Mouse (Mus musculus): ENCODE measurements around the gene Nmt1. TPM values are rescaled to one million over a fixed set of nuclear protein-coding genes. Genes with fewer than 3 reads are reported as not detected.
A peak's percentile ranks its signal among the peaks of the same experiment; 100 is the strongest.

The Nmt1 gene
- polyA plus RNA-seq, 1 experiment from 2014 or later: 37.2 TPM

- Histone ChIP-seq H3K27ac (ENCODE audit: low read length) (peak overlapping the region; percentile 28; the same call in 1 of the 2 replicates), H3K9me3 (ENCODE audit: control insufficient read depth, low read length) (no peaks in the 10 kb centered on the region), H3K4me1 (replicated peaks; ENCODE audit: control insufficient read depth, insufficient read depth, low read length) (peaks cover 11% of the 10 kb centered on the region), H3K4me2 (ENCODE audit: low read length) (no peak overlapping the region), H3K36me3 (ENCODE audit: control insufficient read depth, insufficient read depth) (peaks cover 6% of the 10 kb centered on the region; the same call in 1 of the 2 replicates), H3K4me3 (replicated peaks; ENCODE audit: low read length) (no peak overlapping the region), H3K27me3 (replicated peaks; ENCODE audit: control insufficient read depth, insufficient read depth, low read length) (no peaks in the 10 kb centered on the region), H3K9ac (replicated peaks; ENCODE audit: low read depth, low read length) (no peak overlapping the region)
- WGBS: 39% methylated on average over 5 of the region's 5 CpGs
- peak; percentile 70 for ATAC-seq
Measured at GRCm38 (mm10) chr11:103003210-103003609, 24.8 kb upstream of the Nmt1 start.

DNA sequence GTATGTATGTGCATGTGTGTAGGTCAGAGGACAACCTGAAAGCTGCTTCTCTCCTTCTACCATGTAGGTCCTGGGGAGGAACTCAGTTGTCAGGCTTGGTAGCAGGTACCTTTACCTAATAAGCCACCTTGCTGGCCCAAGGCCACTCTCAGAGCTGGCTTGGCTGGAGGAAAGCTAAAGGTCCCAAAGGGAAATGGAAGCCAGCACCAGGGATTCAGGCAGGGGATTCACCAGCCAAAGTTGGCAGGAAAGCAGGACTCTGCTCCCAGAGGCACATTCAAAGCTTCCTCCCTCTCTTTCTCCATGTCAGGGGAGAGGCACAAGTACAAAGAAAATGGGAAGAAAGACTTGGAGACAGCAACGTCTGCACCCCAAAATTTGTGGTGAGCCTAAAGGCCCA lies 23.1 kb upstream of the Nmt1 start:
- WGBS: 87% methylated on average over 1 of the region's 1 CpGs
- Histone ChIP-seq H3K4me3 (replicated peaks; ENCODE audit: low read length) (no peak overlapping the region), H3K4me1 (replicated peaks; ENCODE audit: control insufficient read depth, insufficient read depth, low read length) (peaks cover 17% of the 10 kb centered on the region), H3K9me3 (ENCODE audit: control insufficient read depth, low read length) (no peaks in the 10 kb centered on the region), H3K4me2 (ENCODE audit: low read length) (no peak overlapping the region), H3K27me3 (replicated peaks; ENCODE audit: control insufficient read depth, insufficient read depth, low read length) (no peaks in the 10 kb centered on the region), H3K36me3 (ENCODE audit: control insufficient read depth, insufficient read depth) (no peaks in the 10 kb centered on the region), H3K9ac (replicated peaks; ENCODE audit: low read depth, low read length) (no peak overlapping the region), H3K27ac (ENCODE audit: low read length) (no peak overlapping the region)
- no peak for ATAC-seq

- Histone ChIP-seq H3K9me3 (ENCODE audit: control insufficient read depth, low read length) (no peaks in the 10 kb centered on the region), H3K27me3 (replicated peaks; ENCODE audit: control insufficient read depth, insufficient read depth, low read length) (no peaks in the 10 kb centered on the region), H3K4me3 (replicated peaks; ENCODE audit: low read length) (no peak overlapping the region), H3K9ac (replicated peaks; ENCODE audit: low read depth, low read length) (no peak overlapping the region), H3K4me2 (ENCODE audit: low read length) (no peak overlapping the region), H3K36me3 (ENCODE audit: control insufficient read depth, insufficient read depth) (no peaks in the 10 kb centered on the region), H3K4me1 (replicated peaks; ENCODE audit: control insufficient read depth, insufficient read depth, low read length) (peaks cover 17% of the 10 kb centered on the region), H3K27ac (ENCODE audit: low read length) (no peak overlapping the region)
- 85% methylated on average over 11 of the region's 11 CpGs for WGBS
- ATAC-seq: no peak
Measured at GRCm38 (mm10) chr11:103005254-103005981, 22.6 kb upstream of the Nmt1 start.

DNA sequence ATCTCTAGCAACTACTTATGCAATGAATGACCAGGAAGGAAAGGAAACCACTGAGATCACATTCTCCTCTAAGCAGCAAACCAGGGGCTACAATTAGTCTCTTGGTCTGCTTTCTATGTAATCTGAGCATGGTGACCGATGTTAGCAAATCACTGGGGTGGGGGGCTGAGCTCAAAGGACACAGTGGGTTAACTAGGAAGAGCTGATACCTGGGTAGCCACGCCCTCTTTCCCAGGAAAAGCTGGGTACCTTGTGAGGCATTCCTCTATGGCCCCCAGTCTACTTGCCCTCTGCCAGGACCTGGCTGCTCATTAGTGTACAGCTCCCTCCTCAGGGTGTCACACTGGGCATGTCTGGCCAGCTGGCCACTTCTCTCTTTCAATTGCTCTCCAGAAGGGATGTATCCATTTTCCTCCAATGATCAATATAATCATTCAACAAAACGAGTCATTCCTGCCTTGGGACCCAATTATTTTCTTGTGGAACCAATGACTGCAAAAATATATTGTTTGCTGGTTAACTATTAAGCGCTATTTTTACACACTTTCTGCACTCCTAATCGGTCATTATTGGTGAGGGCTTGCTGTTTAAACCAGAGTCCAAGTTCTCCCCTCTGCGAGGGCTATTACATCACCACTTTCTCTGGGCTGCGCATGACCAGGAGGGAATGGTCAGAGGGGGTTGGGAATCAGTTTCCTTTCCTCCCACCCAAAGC lies 21.5 kb upstream of the Nmt1 start:
- H3K4me2 ChIP-seq (ENCODE audit: low read length): no peak overlapping the region
- no peaks in the 10 kb centered on the region for H3K9me3 ChIP-seq (ENCODE audit: control insufficient read depth, low read length)
- WGBS: 94% methylated on average over 7 of the region's 7 CpGs
- H3K36me3 ChIP-seq (ENCODE audit: control insufficient read depth, insufficient read depth): no peaks in the 10 kb centered on the region
- ATAC-seq: no peak
- no peaks in the 10 kb centered on the region for H3K27me3 ChIP-seq (replicated peaks; ENCODE audit: control insufficient read depth, insufficient read depth, low read length)
- H3K27ac ChIP-seq (ENCODE audit: low read length): no peak overlapping the region
- no peak overlapping the region for H3K4me3 ChIP-seq (replicated peaks; ENCODE audit: low read length)
- H3K9ac ChIP-seq (replicated peaks; ENCODE audit: low read depth, low read length): no peak overlapping the region
- peaks cover 17% of the 10 kb centered on the region for H3K4me1 ChIP-seq (replicated peaks; ENCODE audit: control insufficient read depth, insufficient read depth, low read length)

- H3K9me3 ChIP-seq (ENCODE audit: control insufficient read depth, low read length): no peaks in the 10 kb centered on the region
- H3K27me3 ChIP-seq (replicated peaks; ENCODE audit: control insufficient read depth, insufficient read depth, low read length): no peaks in the 10 kb centered on the region
- H3K36me3 ChIP-seq (ENCODE audit: control insufficient read depth, insufficient read depth): no peaks in the 10 kb centered on the region
- no peak overlapping the region for H3K4me3 ChIP-seq (replicated peaks; ENCODE audit: low read length)
- no peak overlapping the region for H3K4me2 ChIP-seq (ENCODE audit: low read length)
- ATAC-seq: no peak
- 72% methylated on average over 6 of the region's 6 CpGs for WGBS
- H3K9ac ChIP-seq (replicated peaks; ENCODE audit: low read depth, low read length): no peak overlapping the region
- H3K27ac ChIP-seq (ENCODE audit: low read length): no peak overlapping the region
- H3K4me1 ChIP-seq (replicated peaks; ENCODE audit: control insufficient read depth, insufficient read depth, low read length): peaks cover 17% of the 10 kb centered on the region
Measured at GRCm38 (mm10) chr11:103007001-103007340, 21.0 kb upstream of the Nmt1 start.

- no peak overlapping the region for H3K9ac ChIP-seq (replicated peaks; ENCODE audit: low read depth, low read length)
- no peak overlapping the region for H3K4me2 ChIP-seq (ENCODE audit: low read length)
- no peaks in the 10 kb centered on the region for H3K36me3 ChIP-seq (ENCODE audit: control insufficient read depth, insufficient read depth)
- no peak overlapping the region for H3K27ac ChIP-seq (ENCODE audit: low read length)
- H3K27me3 ChIP-seq (replicated peaks; ENCODE audit: control insufficient read depth, insufficient read depth, low read length): no peaks in the 10 kb centered on the region
- 0 out of 2 replicates have a peak, but pooled peaks have one; percentile 10 for ATAC-seq
- no peak overlapping the region for H3K4me3 ChIP-seq (replicated peaks; ENCODE audit: low read length)
- peaks cover 11% of the 10 kb centered on the region for H3K4me1 ChIP-seq (replicated peaks; ENCODE audit: control insufficient read depth, insufficient read depth, low read length)
- H3K9me3 ChIP-seq (ENCODE audit: control insufficient read depth, low read length): no peaks in the 10 kb centered on the region
- 84% methylated on average over 7 of the region's 7 CpGs for WGBS
Measured at GRCm38 (mm10) chr11:103008558-103008957, 19.4 kb upstream of the Nmt1 start.

DNA sequence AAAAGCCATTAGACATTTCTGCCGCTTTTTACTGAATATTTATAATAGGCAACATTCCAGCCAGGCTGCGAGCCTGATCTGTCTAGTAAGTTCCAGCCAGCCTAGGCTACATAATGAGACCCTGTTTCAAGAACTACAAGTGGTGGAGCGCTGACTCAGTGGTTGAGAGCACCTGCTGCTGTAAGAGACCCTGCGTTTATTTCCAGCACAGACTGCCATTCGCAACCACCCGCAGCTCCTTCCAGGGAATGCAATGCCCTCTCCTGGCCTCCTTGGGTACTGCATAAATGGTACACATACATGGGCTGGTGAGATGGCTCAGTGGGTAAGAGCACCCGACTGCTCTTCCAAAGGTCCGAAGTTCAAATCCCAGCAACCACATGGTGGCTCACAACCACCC lies 18.8 kb upstream of the Nmt1 start:
- WGBS: 75% methylated on average over 8 of the region's 8 CpGs

DNA sequence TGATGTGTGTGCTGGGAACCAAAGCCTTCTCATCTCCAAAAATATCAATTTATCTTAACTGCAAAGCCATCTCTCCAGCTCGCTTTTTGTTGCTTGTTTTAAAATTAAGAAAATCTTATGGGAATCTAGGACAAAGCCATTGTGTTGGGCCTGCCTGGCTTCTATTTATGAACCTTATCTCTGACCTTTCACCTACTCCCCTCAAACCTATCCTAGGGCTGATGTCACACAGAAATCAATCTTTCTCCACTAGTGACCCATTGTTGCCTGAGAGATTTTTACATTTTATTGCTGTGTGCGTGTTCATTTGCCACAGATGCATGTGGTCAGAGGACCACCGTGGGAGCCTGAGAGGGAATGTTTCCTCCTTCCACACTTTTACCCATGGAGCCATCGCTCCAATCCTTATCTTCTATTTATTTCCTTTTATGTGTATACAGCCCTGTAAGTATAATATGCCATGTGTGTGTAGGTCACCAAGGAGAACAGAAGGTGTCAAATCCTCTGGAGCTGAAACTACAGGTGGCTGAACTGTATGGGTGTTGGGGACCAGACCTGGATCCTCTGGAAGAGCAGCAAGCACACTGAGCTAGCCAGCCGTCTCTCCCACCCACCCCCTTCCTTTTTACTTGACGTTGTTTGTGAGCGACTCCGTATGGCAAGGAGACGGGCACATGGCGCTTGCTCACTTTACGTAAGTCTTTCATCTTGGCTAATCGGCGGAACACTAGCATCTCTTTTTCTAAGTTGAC lies 17.4 kb upstream of the Nmt1 start:
- Histone ChIP-seq H3K27me3 (replicated peaks; ENCODE audit: control insufficient read depth, insufficient read depth, low read length) (no peaks in the 10 kb centered on the region), H3K27ac (ENCODE audit: low read length) (no peak overlapping the region), H3K36me3 (ENCODE audit: control insufficient read depth, insufficient read depth) (no peaks in the 10 kb centered on the region), H3K9me3 (ENCODE audit: control insufficient read depth, low read length) (no peaks in the 10 kb centered on the region), H3K4me2 (ENCODE audit: low read length) (no peak overlapping the region), H3K4me3 (replicated peaks; ENCODE audit: low read length) (no peak overlapping the region), H3K9ac (replicated peaks; ENCODE audit: low read depth, low read length) (no peak overlapping the region), H3K4me1 (replicated peaks; ENCODE audit: control insufficient read depth, insufficient read depth, low read length) (peaks cover 16% of the 10 kb centered on the region)
- WGBS: 88% methylated on average over 13 of the region's 13 CpGs
- ATAC-seq: no peak

More for the DNA sequence above, 18.8 kb upstream of the Nmt1 start:
- Histone ChIP-seq H3K4me3 (replicated peaks; ENCODE audit: low read length) (no peak overlapping the region), H3K36me3 (ENCODE audit: control insufficient read depth, insufficient read depth) (no peaks in the 10 kb centered on the region), H3K27ac (ENCODE audit: low read length) (no peak overlapping the region), H3K4me1 (replicated peaks; ENCODE audit: control insufficient read depth, insufficient read depth, low read length) (peaks cover 11% of the 10 kb centered on the region), H3K9ac (replicated peaks; ENCODE audit: low read depth, low read length) (no peak overlapping the region), H3K4me2 (ENCODE audit: low read length) (no peak overlapping the region), H3K9me3 (ENCODE audit: control insufficient read depth, low read length) (no peaks in the 10 kb centered on the region), H3K27me3 (replicated peaks; ENCODE audit: control insufficient read depth, insufficient read depth, low read length) (no peaks in the 10 kb centered on the region)
- ATAC-seq: peak; percentile 62; the same call in 1 of the 2 replicates

DNA sequence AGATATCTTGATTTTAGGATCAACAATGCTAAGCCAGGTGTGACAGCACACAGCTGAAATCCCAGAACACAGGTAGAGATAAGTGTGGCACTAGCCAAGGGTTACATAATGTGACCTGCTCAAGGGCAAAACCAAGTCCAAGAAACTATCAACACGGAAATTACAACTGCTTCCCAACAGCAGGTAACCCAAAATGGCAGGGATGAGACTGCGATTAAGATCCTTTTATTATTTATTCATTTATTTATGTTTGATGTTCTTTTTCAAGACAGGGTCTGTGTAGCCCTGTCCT lies 16.8 kb upstream of the Nmt1 start:
- no peak overlapping the region for H3K27ac ChIP-seq (ENCODE audit: low read length)
- ATAC-seq: no peak
- WGBS: 92% methylated on average over 2 of the region's 2 CpGs

More for the DNA sequence above, 16.8 kb upstream of the Nmt1 start:
- no peak overlapping the region for H3K9ac ChIP-seq (replicated peaks; ENCODE audit: low read depth, low read length)
- H3K4me1 ChIP-seq (replicated peaks; ENCODE audit: control insufficient read depth, insufficient read depth, low read length): peaks cover 21% of the 10 kb centered on the region
- H3K4me2 ChIP-seq (ENCODE audit: low read length): no peak overlapping the region
- no peak overlapping the region for H3K4me3 ChIP-seq (replicated peaks; ENCODE audit: low read length)
- no peaks in the 10 kb centered on the region for H3K27me3 ChIP-seq (replicated peaks; ENCODE audit: control insufficient read depth, insufficient read depth, low read length)
- H3K9me3 ChIP-seq (ENCODE audit: control insufficient read depth, low read length): no peaks in the 10 kb centered on the region
- H3K36me3 ChIP-seq (ENCODE audit: control insufficient read depth, insufficient read depth): no peaks in the 10 kb centered on the region

All from forebrain, embryonic 16.5 days (tissue).